Mouse (Mus musculus) heart, postnatal 25 days (tissue): Measurements from ENCODE around the gene Prkg2. TPM values are rescaled to one million over a fixed set of nuclear protein-coding genes. Genes with fewer than 3 reads are reported as not detected.

Source experiments
- DNase-seq: peaks from one replicate; pipeline ENCODE4 v3.0.0; 2022; ENCODE audit warnings: low spot score
- intact Hi-C: fragments of 180-260 bp; cut with DNase I; formaldehyde crosslinking; loops from one replicate; pipeline ENCODE4 v1.15.1; 2025
- total RNA-seq, 2 experiments: library from RNA; stranded (reverse); gene quantifications; 2 replicates each; pipeline ENCODE4 v1.2.3; 2021

Gene Prkg2
- total RNA-seq, 2 experiments from 2014 or later: 0.31 to 0.39 TPM

GRCm38 (mm10) chr5:98922921-98923320, 114.2 kb downstream of the Prkg2 start:
- intact Hi-C loops: no loop called here
- DNase-seq: no peak

DNA sequence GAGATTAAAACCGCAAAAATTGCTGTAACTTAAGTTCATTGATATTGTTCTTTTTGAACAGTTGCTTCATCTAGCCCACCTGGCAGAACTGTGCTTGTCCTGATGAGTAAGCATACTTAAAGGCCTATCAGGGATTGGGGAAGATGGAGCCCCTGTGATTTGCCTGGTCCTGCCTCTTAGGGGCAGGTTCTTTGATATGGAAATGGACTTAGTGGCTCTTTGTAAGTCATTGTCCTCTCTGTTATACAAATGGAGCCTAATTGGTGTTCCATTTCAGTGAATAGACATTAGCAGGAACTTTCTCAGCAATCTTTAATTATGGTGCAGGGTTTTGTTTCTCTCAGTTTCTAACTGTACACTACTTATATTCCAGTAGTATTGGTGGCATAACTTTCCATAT, 115.5 kb downstream of the Prkg2 start:
- intact Hi-C loops: no loop called here
- no peak for DNase-seq

- DNase-seq: no peak
- intact Hi-C loops: no loop called here
Measured at GRCm38 (mm10) chr5:98918716-98919115, 118.4 kb downstream of the Prkg2 start.

GRCm38 (mm10) chr5:98902339-98902738, 134.8 kb downstream of the Prkg2 start:
- intact Hi-C loops: loop anchor here (10.0 kb wide), 1 partner anchor 252 kb away; no protein-coding TSS in a partner anchor
- no peak for DNase-seq

- intact Hi-C loops: loop anchor here (10.0 kb wide), 1 partner anchor 254 kb away; no protein-coding TSS in a partner anchor
- no peak for DNase-seq
Measured at GRCm38 (mm10) chr5:98900926-98901325, 136.2 kb downstream of the Prkg2 start.

DNA sequence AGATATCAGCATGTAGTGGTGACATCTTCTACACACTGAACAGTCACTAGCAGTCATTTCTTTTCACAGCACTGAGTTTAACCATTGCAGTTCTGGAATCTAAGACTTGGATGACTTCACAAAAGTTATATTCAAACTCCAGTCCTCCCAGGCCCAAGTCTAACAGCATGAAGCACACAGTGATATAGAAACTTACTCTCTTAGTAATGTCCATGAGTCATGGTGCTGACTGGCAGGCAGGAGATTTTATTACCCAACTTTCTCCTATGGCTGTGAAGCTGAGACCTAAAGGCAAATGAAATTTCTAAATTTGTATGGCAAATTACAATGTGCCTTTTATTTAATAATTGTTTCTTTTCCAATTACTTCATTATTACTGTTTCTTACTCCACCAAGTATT, 139.2 kb downstream of the Prkg2 start:
- DNase-seq: no peak
- intact Hi-C loops: no loop called here

- DNase-seq: no peak
Measured at GRCm38 (mm10) chr5:98894281-98894680, 142.9 kb downstream of the Prkg2 start.

GRCm38 (mm10) chr5:98890544-98891050, 146.6 kb downstream of the Prkg2 start:
- intact Hi-C loops: no loop called here

More at GRCm38 (mm10) chr5:98894281-98894680, 142.9 kb downstream of the Prkg2 start:
- intact Hi-C loops: no loop called here

DNA sequence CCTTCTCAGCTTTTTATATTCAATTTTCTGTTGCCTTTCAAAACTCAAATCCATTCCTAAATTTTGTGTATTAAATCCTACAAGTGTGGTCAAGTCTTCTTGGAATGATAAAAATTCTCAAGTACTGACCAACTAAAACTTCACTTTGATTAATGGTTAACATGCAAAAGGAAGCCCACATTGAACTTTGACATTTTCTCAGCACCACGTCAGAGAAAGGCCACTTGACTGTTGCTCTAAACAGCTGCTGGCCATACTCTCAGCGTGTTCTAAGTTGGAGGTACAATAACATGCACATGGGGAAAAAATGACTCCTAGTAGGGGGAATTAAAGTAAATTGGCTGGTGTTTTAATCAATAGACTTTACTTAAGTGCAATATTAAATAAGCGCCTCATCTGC, 155.1 kb downstream of the Prkg2 start:
- DNase-seq: no peak
- intact Hi-C loops: no loop called here

More at GRCm38 (mm10) chr5:98890544-98891050, 146.6 kb downstream of the Prkg2 start:
- no peak for DNase-seq

Other genes starting within 250 kb of the Prkg2 start
- gene Bmp3, start 182.9 kb downstream of the Prkg2 start, total RNA-seq: under 1 TPM; 0.14 to 0.16 TPM